Mouse (Mus musculus): ENCODE results near the gene Slc39a13. TPM values are rescaled to one million over a fixed set of nuclear protein-coding genes. Genes with fewer than 3 reads are reported as not detected.
"Not testable (repeated sequence)": the region's sequence is repeated elsewhere in the genome, so short reads cannot be mapped to it uniquely, and the experiment has no call there.

Slc39a13 gene
- polyA plus RNA-seq, 1 experiment from 2014 or later: 43.2 TPM

DNA sequence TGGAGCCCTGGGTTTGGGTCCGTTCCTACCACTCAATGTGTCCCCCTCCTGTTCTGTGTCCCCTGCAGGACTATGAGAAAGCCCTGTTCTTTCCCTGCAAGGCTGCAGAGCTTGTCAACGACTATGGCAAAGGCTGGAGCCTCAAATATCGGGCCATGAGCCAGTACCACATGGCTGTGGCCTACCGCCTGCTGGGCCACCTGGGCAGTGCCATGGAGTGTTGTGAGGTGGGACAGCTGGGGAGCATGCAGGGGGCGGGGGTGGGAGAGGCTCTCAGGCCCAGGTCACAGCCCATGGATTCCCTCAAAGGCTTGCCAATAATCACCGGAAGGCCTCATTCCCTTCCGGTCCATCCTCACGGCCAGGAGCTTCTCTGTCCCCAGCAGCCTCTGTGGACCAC lies 28.4 kb downstream of the Slc39a13 start:
- Histone ChIP-seq H3K9me3 (replicated peaks) (no peaks in the 10 kb centered on the region), H3K27me3 (replicated peaks) (no peaks in the 10 kb centered on the region), H3K4me3 (replicated peaks) (no peak overlapping the region), H3K9ac (replicated peaks) (no peak overlapping the region), H3K27ac (replicated peaks) (no peak overlapping the region), H3K4me1 (no peaks in the 10 kb centered on the region), H3K36me3 (no peaks in the 10 kb centered on the region), H3K4me2 (no peak overlapping the region)
- WGBS: 73% methylated on average over 8 of the region's 8 CpGs
- no peak for ATAC-seq (ENCODE audit: low FRiP score)

DNA sequence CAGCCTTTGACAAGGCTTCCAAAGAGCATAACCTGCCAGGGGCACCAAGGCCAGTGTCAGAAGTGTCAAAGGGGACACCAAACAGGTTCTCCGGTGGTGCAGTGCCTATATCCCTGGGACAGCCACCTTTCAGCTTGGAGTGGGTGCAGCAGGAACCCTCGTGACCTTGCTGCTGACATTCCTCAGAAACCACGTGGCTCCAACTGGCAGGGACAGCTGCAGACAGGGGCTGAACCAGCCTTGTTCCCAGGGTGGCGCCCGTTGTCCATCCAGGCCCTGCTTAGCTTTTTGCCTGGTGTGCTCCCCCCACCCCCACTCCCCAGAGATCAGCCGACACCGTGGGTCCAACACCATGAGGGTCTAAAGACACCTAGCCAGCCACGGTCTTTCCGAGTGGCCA lies 34.8 kb downstream of the Slc39a13 start, which contains the start of gene Rapsn:
Gene Rapsn (plus strand): TSS at position 236 of the 400 bp plus-strand sequence.
- no peak within 1 kb of the TSS for H3K4me3 ChIP-seq (replicated peaks)
- no peak within 1 kb of the TSS for H3K4me2 ChIP-seq
- 73% methylated on average over 9 of the region's 9 CpGs for WGBS
- H3K4me1 ChIP-seq: no peaks in the 10 kb centered on the region
- no peak within 1 kb of the TSS for H3K27ac ChIP-seq (replicated peaks)
- H3K36me3 ChIP-seq: no peaks in the 10 kb centered on the region
- no peaks in the 10 kb centered on the region for H3K9me3 ChIP-seq (replicated peaks)
- no peaks in the 10 kb centered on the region for H3K27me3 ChIP-seq (replicated peaks)
- ATAC-seq (ENCODE audit: low FRiP score): no peak
- no peak within 1 kb of the TSS for H3K9ac ChIP-seq (replicated peaks)

DNA sequence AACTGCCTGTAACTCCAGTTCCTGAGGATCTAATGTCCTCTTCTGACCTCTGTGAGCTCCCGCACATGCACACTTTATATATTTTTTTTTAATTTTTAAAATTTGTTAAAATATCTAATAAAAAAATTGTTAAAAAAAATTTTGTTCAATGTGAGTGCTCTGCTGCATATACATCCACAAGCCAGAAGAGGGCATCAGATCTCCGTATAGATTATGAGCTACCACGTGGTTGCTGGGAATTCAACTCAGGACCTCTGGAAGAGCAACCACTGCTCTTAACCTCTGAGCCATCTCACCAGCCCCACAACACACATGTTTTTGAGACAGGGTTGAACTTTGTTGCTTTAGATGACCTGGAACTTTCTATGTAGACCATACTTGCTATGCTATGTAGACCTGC lies 37.2 kb downstream of the Slc39a13 start:
- WGBS: 24% methylated on average over 3 of the region's 3 CpGs

DNA sequence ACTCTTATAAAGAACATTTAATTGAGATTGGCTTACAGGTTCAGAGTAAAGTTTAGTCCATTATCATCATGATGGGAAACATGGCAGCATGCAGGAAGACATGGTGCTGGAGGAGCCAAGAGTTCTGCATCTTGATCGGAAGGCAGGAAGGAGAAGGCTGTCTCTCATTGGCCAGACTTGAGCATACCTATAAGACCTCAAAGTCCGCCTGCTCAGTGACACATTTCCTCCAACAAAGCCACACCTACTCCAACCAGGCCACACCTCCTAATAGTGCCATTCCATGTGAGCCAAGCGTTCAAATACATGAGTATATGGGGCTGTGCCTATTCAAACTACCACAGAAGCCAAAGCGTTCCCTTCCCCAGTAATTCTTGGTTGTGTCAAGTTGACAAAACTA lies 39.0 kb downstream of the Slc39a13 start:
- 89% methylated on average over 4 of the region's 4 CpGs for WGBS

More for the DNA sequence above, 37.2 kb downstream of the Slc39a13 start:
- no peak for ATAC-seq (ENCODE audit: low FRiP score)
- no peak overlapping the region for H3K4me3 ChIP-seq (replicated peaks)
- no peak overlapping the region for H3K9ac ChIP-seq (replicated peaks)
- no peaks in the 10 kb centered on the region for H3K4me1 ChIP-seq
- no peaks in the 10 kb centered on the region for H3K27me3 ChIP-seq (replicated peaks)
- H3K27ac ChIP-seq (replicated peaks): no peak overlapping the region
- H3K9me3 ChIP-seq (replicated peaks): no peaks in the 10 kb centered on the region
- H3K4me2 ChIP-seq: no peak overlapping the region
- H3K36me3 ChIP-seq: no peaks in the 10 kb centered on the region

DNA sequence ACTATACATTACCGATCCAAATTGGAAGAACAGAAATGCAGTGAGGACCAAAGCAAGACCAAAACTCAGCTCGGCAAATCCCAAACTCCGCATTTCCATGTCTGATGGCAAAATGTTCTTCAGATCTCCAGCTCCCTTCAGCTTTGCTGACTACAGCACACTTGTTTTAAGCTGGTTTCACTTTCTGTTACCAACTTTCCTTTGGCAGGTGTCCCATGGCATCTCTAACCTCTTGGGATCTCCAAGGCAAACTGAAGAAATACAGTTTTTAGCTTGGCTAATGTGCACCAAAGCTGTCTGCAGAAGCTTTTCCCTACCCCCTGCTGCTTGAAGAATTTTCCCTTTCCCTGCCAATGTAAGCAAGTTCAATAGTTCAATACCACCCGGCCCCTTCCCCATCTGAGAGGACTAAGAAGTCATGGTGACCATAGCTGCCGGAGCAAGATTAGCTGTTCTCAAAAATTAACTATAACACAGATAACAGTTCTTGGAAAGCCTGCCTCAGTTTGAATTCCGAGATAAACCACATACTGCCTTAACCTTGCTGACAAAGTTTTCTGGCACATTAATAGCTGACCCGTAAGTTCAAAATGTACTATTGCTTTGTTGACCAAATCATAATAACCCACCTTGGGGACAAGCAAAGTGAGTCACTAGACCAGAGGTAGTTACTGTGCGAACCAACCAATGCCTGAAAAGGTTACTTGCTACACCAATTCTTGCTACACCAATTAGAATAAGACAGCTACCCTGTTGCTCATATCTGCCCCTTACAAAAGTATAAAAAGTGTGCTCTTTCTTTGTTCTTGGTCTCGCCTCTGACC lies 42.6 kb downstream of the Slc39a13 start:
- Histone ChIP-seq H3K9me3 (replicated peaks) (no peaks in the 10 kb centered on the region), H3K36me3 (no peaks in the 10 kb centered on the region), H3K4me1 (no peaks in the 10 kb centered on the region), H3K4me2 (no peak overlapping the region), H3K27ac (replicated peaks) (no peak overlapping the region), H3K9ac (replicated peaks) (no peak overlapping the region), H3K4me3 (replicated peaks) (no peak overlapping the region), H3K27me3 (replicated peaks) (no peaks in the 10 kb centered on the region)
- no peak for ATAC-seq (ENCODE audit: low FRiP score)
- WGBS: 75% methylated on average over 9 of the region's 9 CpGs

More for the DNA sequence above, 39.0 kb downstream of the Slc39a13 start:
- no peak for ATAC-seq (ENCODE audit: low FRiP score)
- H3K9me3 ChIP-seq (replicated peaks): no peaks in the 10 kb centered on the region
- H3K27ac ChIP-seq (replicated peaks): no peak overlapping the region
- no peaks in the 10 kb centered on the region for H3K27me3 ChIP-seq (replicated peaks)
- H3K36me3 ChIP-seq: no peaks in the 10 kb centered on the region
- H3K4me1 ChIP-seq: no peaks in the 10 kb centered on the region
- H3K4me3 ChIP-seq (replicated peaks): no peak overlapping the region
- no peak overlapping the region for H3K9ac ChIP-seq (replicated peaks)
- H3K4me2 ChIP-seq: no peak overlapping the region

DNA sequence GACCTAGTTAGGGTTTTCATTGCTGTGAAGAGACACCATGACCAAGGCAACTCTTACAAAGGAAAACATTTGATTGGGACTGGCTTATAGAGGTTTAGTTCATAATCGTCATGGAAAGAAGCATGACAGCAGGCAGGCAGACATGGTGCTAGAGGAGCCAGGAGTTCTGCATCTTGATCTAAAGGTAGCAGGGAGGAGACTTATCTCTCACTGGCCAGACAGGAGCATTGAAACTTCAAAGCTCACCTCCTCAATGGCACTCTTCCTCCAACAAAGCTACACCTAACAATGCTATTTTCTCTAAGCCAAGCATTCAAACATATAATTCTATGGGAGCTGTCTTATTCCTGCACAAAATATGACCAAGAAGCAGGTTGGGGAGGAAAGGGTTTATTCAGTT lies 43.7 kb downstream of the Slc39a13 start:
- WGBS: 89% methylated on average over 1 of the region's 1 CpGs
- no peak for ATAC-seq (ENCODE audit: low FRiP score)
- no peaks in the 10 kb centered on the region for H3K4me1 ChIP-seq

DNA sequence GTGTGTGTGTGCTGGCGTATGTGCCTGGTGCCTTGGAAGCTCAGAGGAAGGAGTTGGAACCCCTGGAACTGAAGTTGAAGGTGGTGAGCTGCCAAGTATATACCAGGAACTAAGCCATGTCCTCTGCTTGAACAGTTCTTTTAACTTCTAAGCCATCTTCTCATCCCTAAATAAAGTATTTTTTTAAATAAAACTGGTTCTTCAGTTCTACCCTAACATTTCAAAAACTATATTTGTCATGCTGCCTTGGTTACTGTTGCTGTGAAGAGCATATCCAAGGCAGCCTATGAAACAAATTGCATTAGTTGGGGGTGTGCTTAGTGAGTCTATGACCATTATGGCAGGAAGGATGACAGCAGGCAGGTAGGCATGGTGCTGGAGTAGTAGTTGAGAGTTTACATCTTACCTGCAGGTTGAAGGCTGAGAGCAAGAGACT lies 45.1 kb downstream of the Slc39a13 start:
- H3K9ac ChIP-seq (replicated peaks): no peak overlapping the region
- H3K4me2 ChIP-seq: no peak overlapping the region
- WGBS: 94% methylated on average over 1 of the region's 1 CpGs
- H3K27me3 ChIP-seq (replicated peaks): no peaks in the 10 kb centered on the region
- no peak overlapping the region for H3K4me3 ChIP-seq (replicated peaks)
- ATAC-seq (ENCODE audit: low FRiP score): no peak
- H3K27ac ChIP-seq (replicated peaks): no peak overlapping the region
- no peaks in the 10 kb centered on the region for H3K4me1 ChIP-seq
- H3K36me3 ChIP-seq: peaks cover 4% of the 10 kb centered on the region; the same call in 1 of the 2 replicates
- H3K9me3 ChIP-seq (replicated peaks): no peaks in the 10 kb centered on the region

More for the DNA sequence above, 43.7 kb downstream of the Slc39a13 start:
- Histone ChIP-seq H3K4me3 (replicated peaks) (no peak overlapping the region), H3K4me2 (no peak overlapping the region), H3K9me3 (replicated peaks) (no peaks in the 10 kb centered on the region), H3K36me3 (no peaks in the 10 kb centered on the region), H3K27me3 (replicated peaks) (no peaks in the 10 kb centered on the region), H3K9ac (replicated peaks) (no peak overlapping the region), H3K27ac (replicated peaks) (no peak overlapping the region)

DNA sequence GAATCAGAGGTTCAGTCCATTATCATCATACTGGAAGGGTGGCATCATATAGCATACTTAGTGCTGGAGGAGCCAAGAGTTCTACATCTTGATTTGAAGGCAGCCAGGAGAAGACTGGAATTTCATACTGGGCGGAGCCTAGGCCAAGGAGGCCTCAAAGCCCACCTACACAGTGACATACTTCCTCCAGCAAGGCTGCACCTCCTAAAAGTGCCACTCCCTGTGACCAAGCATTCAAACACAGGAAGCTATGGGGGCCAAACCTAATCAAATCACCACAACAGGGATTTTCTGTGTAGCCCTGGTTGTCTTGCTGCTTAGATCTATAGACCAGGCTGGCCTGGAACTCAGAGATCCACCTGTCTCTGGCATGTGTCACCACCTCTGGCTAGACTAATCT lies 46.3 kb downstream of the Slc39a13 start:
- no peaks in the 10 kb centered on the region for H3K27me3 ChIP-seq (replicated peaks)
- H3K4me1 ChIP-seq: no peaks in the 10 kb centered on the region
- ATAC-seq (ENCODE audit: low FRiP score): no peak
- H3K9ac ChIP-seq (replicated peaks): no peak overlapping the region
- H3K9me3 ChIP-seq (replicated peaks): no peaks in the 10 kb centered on the region
- H3K4me3 ChIP-seq (replicated peaks): no peak overlapping the region
- peaks cover 10% of the 10 kb centered on the region; the same call in 1 of the 2 replicates for H3K36me3 ChIP-seq
- 93% methylated on average over 1 of the region's 1 CpGs for WGBS
- H3K4me2 ChIP-seq: no peak overlapping the region
- H3K27ac ChIP-seq (replicated peaks): no peak overlapping the region

DNA sequence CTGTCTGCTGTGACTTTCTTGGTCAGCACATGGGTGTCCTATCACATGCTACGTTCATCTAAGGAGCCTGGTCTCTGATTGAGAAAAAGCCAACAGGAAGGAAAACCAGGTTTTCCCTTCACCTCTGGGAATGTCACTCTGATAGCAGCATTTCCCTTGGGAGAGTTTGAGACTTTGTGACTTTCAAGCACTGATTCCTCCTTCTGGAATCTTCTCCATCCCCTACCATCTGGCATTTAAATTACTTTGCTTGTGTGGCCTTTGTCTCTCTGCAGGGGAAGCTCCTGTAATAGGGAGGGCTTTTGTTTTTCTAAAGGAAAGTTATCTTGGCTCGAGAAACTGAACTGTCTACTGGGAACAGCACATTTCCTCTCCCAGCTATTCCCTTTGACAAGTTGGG lies 47.1 kb downstream of the Slc39a13 start:
- Histone ChIP-seq H3K9me3 (replicated peaks) (no peaks in the 10 kb centered on the region), H3K27ac (replicated peaks) (no peak overlapping the region)
- WGBS: 65% methylated on average over 2 of the region's 2 CpGs

DNA sequence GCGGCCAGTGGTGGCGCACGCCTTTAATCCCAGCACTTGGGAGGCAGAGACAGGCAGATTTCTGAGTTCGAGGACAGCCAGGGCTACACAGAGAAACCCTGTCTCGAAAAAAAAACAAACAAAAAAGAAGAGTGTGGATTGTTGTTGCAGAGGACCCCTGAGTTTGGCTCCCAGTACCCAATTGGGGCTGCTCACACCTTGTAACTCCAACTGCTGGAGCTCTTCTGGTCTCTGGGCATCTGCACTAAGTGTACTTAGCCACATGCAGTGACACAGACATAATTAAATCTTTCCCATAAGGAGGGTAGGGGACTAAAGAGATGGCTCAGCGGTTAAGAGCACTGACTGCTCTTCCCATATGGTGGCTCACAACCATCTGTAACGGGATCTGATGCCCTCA lies 48.0 kb downstream of the Slc39a13 start:
- not testable (repeated sequence) for H3K4me2 ChIP-seq; ATAC-seq (ENCODE audit: low FRiP score); H3K4me3 ChIP-seq (replicated peaks); H3K4me1 ChIP-seq; H3K9me3 ChIP-seq (replicated peaks); H3K27ac ChIP-seq (replicated peaks); H3K9ac ChIP-seq (replicated peaks); H3K27me3 ChIP-seq (replicated peaks)
- peaks cover 10% of the 10 kb centered on the region; the same call in 1 of the 2 replicates for H3K36me3 ChIP-seq
- WGBS: 94% methylated on average over 7 of the region's 7 CpGs

More for the DNA sequence above, 47.1 kb downstream of the Slc39a13 start:
- no peak overlapping the region for H3K9ac ChIP-seq (replicated peaks)
- H3K4me1 ChIP-seq: peaks cover 4% of the 10 kb centered on the region
- no peak overlapping the region for H3K4me2 ChIP-seq
- ATAC-seq (ENCODE audit: low FRiP score): no peak
- H3K27me3 ChIP-seq (replicated peaks): no peaks in the 10 kb centered on the region
- no peak overlapping the region for H3K4me3 ChIP-seq (replicated peaks)
- peaks cover 10% of the 10 kb centered on the region; the same call in 1 of the 2 replicates for H3K36me3 ChIP-seq

DNA sequence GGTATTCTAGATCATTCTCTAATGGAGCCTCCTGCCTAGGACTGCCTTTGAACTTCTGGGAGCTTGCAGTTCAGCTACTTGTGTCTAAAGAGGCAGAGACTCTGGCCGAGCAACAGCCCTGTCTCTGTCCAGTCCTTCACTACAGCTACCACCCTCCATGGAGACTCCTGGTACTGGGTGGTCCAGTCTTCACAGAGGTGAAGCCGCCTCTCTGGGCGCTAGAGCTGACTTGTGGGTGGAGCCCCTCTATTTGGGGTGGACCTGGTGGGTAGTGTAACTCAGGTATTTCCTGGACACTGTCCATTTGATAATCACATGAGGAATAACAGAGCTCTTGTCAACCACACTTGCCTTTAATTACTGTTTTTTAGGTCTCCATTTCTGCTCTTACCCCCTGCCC lies 50.3 kb downstream of the Slc39a13 start:
- Histone ChIP-seq H3K36me3 (peaks cover 25% of the 10 kb centered on the region), H3K9me3 (replicated peaks) (no peaks in the 10 kb centered on the region), H3K27ac (replicated peaks) (no peak overlapping the region), H3K4me2 (no peak overlapping the region), H3K4me1 (peaks cover 6% of the 10 kb centered on the region), H3K27me3 (replicated peaks) (no peaks in the 10 kb centered on the region), H3K9ac (replicated peaks) (no peak overlapping the region), H3K4me3 (replicated peaks) (no peak overlapping the region)
- 97% methylated on average over 3 of the region's 3 CpGs for WGBS
- no peak for ATAC-seq (ENCODE audit: low FRiP score)

DNA sequence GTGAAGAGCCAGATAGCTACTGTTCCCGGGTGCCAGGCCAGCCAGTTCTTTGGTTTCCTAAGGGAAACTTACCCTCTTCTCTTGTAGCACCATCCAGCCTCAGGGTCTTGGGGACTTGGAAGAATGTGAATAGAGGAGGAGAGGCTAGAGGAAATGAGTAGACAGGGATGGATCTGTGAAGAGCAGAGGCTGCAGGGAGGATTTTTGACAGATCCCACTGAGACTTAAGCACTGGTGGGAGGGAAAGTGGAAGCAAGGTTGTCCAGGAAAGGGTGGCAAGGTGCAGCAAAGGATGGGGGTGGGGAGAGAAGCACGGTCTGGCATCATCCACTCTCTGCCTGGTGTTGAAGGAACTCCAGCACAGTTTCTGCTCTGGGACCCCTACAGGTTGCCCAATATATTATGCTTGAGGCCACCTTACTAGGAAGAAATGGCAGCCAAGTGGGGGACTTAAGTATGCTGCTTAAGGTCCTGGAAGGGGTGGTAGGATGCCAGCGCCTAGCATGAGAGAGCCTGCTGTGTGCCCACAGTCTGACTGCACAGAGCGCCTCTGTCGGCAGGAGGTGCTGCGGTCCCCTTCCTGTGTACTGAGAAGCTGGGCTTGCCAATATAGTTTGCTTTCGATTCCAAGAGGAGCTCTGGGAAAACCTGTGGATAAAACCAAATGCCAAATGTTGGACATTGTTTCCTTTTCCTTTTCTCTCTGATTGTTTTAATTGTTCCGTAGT lies 52.0 kb downstream of the Slc39a13 start:
- 72% methylated on average over 8 of the region's 8 CpGs for WGBS
- ATAC-seq (ENCODE audit: low FRiP score): no peak
- Histone ChIP-seq H3K27ac (replicated peaks) (0 out of 2 replicates have a peak overlapping the region, but pooled peaks have one; percentile 11), H3K9me3 (replicated peaks) (no peaks in the 10 kb centered on the region), H3K4me1 (peaks cover 6% of the 10 kb centered on the region), H3K27me3 (replicated peaks) (no peaks in the 10 kb centered on the region), H3K4me3 (replicated peaks) (no peak overlapping the region), H3K4me2 (no peak overlapping the region), H3K9ac (replicated peaks) (no peak overlapping the region), H3K36me3 (peaks cover 41% of the 10 kb centered on the region)

Measured in neural tube, embryonic 15.5 days (tissue).